Mouse (Mus musculus): ENCODE measurements around the gene Rbm47.

GRCm38 (mm10) chr5:66147313-66147712, 25.6 kb downstream of the Rbm47 start:
- TF ChIP-seq CTCF (IDR thresholded peaks at IDR 0.05; ENCODE audit: insufficient read depth, low read length): no peak
- no peak for TF ChIP-seq POLR2A (IDR thresholded peaks at IDR 0.05; ENCODE audit: borderline replicate concordance, extremely low read depth, low read depth, low read length)
